Mouse (Mus musculus): ENCODE measurements at regions not wholly inside any gene's neighbourhood (a gene's known extent, or its start where the extent isn't known, plus 50 kb on each side); places are given as distances from the start of the nearest gene placed in this dataset.

GRCm38 (mm10) chr17:53250570-53251265 lies 212.4 kb downstream of the Efhb start:
- ATAC-seq (replicated peaks; ENCODE audit: low FRiP score, low read depth), result no peak
- Histone ChIP-seq H3K9me3 (replicated peaks; ENCODE audit: low read length) (no peaks in the 10 kb centered on the region), H3K27ac (no peak overlapping the region), H3K4me3 (replicated peaks; ENCODE audit: low read depth, low read length) (no peak overlapping the region), H3K27me3 (ENCODE audit: insufficient read depth, low read length) (no peaks in the 10 kb centered on the region), H3K36me3 (ENCODE audit: insufficient read depth, low read length) (no peaks in the 10 kb centered on the region), H3K4me1 (replicated peaks; ENCODE audit: insufficient read depth, low read length) (no peaks in the 10 kb centered on the region), H3K9ac (ENCODE audit: low read depth, low read length) (no peak overlapping the region), H3K4me2 (ENCODE audit: low read length) (no peak overlapping the region)
- peak; percentile 13 for DNase-seq (ENCODE audit: low spot score)
- 54% methylated on average over 5 of the region's 5 CpGs for WGBS
- no peak for TF ChIP-seq CTCF (IDR thresholded peaks at IDR 0.05; ENCODE audit: low read depth)

GRCm38 (mm10) chr17:53248501-53248900 lies 214.6 kb downstream of the Efhb start:
- ATAC-seq (replicated peaks; ENCODE audit: low FRiP score, low read depth) (no peak), DNase-seq (ENCODE audit: low spot score) (no peak)
- H3K4me1 ChIP-seq (replicated peaks; ENCODE audit: insufficient read depth, low read length), result no peaks in the 10 kb centered on the region
- no peaks in the 10 kb centered on the region for H3K27me3 ChIP-seq (ENCODE audit: insufficient read depth, low read length)
- H3K27ac ChIP-seq, result no peak overlapping the region
- H3K36me3 ChIP-seq (ENCODE audit: insufficient read depth, low read length), result no peaks in the 10 kb centered on the region
- 29% methylated on average over 2 of the region's 2 CpGs for whole genome bisulfite sequencing
- H3K9ac ChIP-seq (ENCODE audit: low read depth, low read length), result no peak overlapping the region
- no peaks in the 10 kb centered on the region for H3K9me3 ChIP-seq (replicated peaks; ENCODE audit: low read length)
- TF ChIP-seq CTCF (IDR thresholded peaks at IDR 0.05; ENCODE audit: low read depth), result no peak
- H3K4me3 ChIP-seq (replicated peaks; ENCODE audit: low read depth, low read length), result no peak overlapping the region
- H3K4me2 ChIP-seq (ENCODE audit: low read length), result no peak overlapping the region

- ATAC-seq (replicated peaks; ENCODE audit: low FRiP score, low read depth) (no peak), DNase-seq (ENCODE audit: low spot score) (no peak)
- Histone ChIP-seq H3K4me2 (ENCODE audit: low read length) (no peak overlapping the region), H3K9me3 (replicated peaks; ENCODE audit: low read length) (no peaks in the 10 kb centered on the region), H3K4me1 (replicated peaks; ENCODE audit: insufficient read depth, low read length) (no peaks in the 10 kb centered on the region), H3K36me3 (ENCODE audit: insufficient read depth, low read length) (no peaks in the 10 kb centered on the region), H3K27ac (no peak overlapping the region), H3K27me3 (ENCODE audit: insufficient read depth, low read length) (no peaks in the 10 kb centered on the region), H3K4me3 (replicated peaks; ENCODE audit: low read depth, low read length) (no peak overlapping the region), H3K9ac (ENCODE audit: low read depth, low read length) (no peak overlapping the region)
- TF ChIP-seq CTCF (IDR thresholded peaks at IDR 0.05; ENCODE audit: low read depth), result no peak
- WGBS, result 67% methylated on average over 3 of the region's 3 CpGs
Measured at GRCm38 (mm10) chr17:53247593-53248236, 215.4 kb downstream of the Efhb start.

DNA sequence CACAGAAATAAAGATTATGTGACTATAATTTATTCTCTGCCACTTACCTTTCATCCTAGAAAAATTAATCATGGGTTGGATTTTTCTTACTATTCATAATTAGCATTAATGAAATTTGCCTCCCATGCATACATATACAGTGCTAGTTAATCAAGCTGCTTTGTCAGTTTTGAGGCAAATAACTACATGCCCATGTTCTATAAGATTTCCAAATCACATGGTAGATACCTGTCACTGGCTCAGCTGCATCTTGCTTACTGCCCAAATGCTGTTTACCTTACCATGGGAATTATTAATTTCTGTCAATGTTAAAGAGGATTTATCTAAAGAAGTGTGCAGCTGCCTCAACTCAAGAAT lies 252.7 kb downstream of the Efhb start:
- Histone ChIP-seq H3K4me3 (replicated peaks; ENCODE audit: low read depth, low read length) (no peak overlapping the region), H3K4me2 (ENCODE audit: low read length) (no peak overlapping the region), H3K36me3 (ENCODE audit: insufficient read depth, low read length) (no peaks in the 10 kb centered on the region), H3K27me3 (ENCODE audit: insufficient read depth, low read length) (no peaks in the 10 kb centered on the region), H3K9me3 (replicated peaks; ENCODE audit: low read length) (no peaks in the 10 kb centered on the region), H3K9ac (ENCODE audit: low read depth, low read length) (no peak overlapping the region), H3K27ac (no peak overlapping the region), H3K4me1 (replicated peaks; ENCODE audit: insufficient read depth, low read length) (no peaks in the 10 kb centered on the region)
- DNase-seq (ENCODE audit: low spot score) (no peak), ATAC-seq (replicated peaks; ENCODE audit: low FRiP score, low read depth) (no peak)
- no peak for TF ChIP-seq CTCF (IDR thresholded peaks at IDR 0.05; ENCODE audit: low read depth)

- no peak overlapping the region for H3K27ac ChIP-seq
- no peaks in the 10 kb centered on the region for H3K9me3 ChIP-seq (replicated peaks; ENCODE audit: low read length)
- H3K36me3 ChIP-seq (ENCODE audit: insufficient read depth, low read length), result no peaks in the 10 kb centered on the region
- no peaks in the 10 kb centered on the region for H3K4me1 ChIP-seq (replicated peaks; ENCODE audit: insufficient read depth, low read length)
- TF ChIP-seq CTCF (IDR thresholded peaks at IDR 0.05; ENCODE audit: low read depth), result no peak
- 24% methylated on average over 7 of the region's 7 CpGs for WGBS
- H3K9ac ChIP-seq (ENCODE audit: low read depth, low read length), result no peak overlapping the region
- ATAC-seq (replicated peaks; ENCODE audit: low FRiP score, low read depth), result no peak
- no peaks in the 10 kb centered on the region for H3K27me3 ChIP-seq (ENCODE audit: insufficient read depth, low read length)
- no peak for DNase-seq (ENCODE audit: low spot score)
- no peak overlapping the region for H3K4me2 ChIP-seq (ENCODE audit: low read length)
- no peak overlapping the region for H3K4me3 ChIP-seq (replicated peaks; ENCODE audit: low read depth, low read length)
Measured at GRCm38 (mm10) chr17:53209720-53210415, 253.3 kb downstream of the Efhb start.

Measured in kidney, postnatal 0 days (tissue).